Mouse (Mus musculus): ENCODE data around the gene Pcsk2. TPM values are rescaled to one million over a fixed set of nuclear protein-coding genes. Genes with fewer than 3 reads are reported as not detected.

Gene Pcsk2
- polyA plus RNA-seq, 1 experiment from 2014 or later: 0.05 TPM

DNA sequence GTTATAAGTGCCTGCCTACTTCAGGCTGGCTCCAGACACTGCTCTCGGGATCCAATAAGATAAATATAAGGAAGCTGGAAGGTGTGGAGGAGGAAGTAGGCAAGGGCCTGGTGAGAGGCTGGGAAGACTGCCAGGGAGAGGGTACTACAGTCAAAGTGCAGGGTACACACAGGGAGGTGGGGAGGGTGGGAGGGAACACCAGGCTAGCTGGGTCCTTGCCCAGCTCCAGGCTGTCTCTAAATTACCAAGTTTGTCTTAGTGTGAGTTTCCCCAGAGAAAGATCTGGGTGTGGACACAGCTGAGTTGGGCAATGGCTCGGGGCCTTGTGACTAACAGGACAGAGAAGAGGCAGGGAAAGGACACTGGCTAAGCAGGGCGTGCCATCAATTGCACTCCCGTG, 300.8 kb downstream of the Pcsk2 start:
- WGBS (ENCODE audit: insufficient replicate concordance): 38% methylated on average over 4 of the region's 4 CpGs
- no peak overlapping the region for H3K4me3 ChIP-seq (ENCODE audit: low read depth, low read length)
- H3K27me3 ChIP-seq (ENCODE audit: control insufficient read depth, insufficient read depth, low read depth, low read length): no peaks in the 10 kb centered on the region
- no peaks in the 10 kb centered on the region; the same call in 1 of the 2 replicates for H3K4me1 ChIP-seq (ENCODE audit: control insufficient read depth, low read depth, low read length)
- no peak overlapping the region for H3K27ac ChIP-seq (ENCODE audit: low read length)
- ATAC-seq (ENCODE audit: low read depth): peak; percentile 30; the same call in 1 of the 2 replicates
- no peak overlapping the region for H3K9ac ChIP-seq (ENCODE audit: low read depth, low read length)
- no peaks in the 10 kb centered on the region for H3K9me3 ChIP-seq (replicated peaks; ENCODE audit: control insufficient read depth, low read length)
- no peak overlapping the region for H3K4me2 ChIP-seq (ENCODE audit: low read depth, low read length)
- no peaks in the 10 kb centered on the region for H3K36me3 ChIP-seq (ENCODE audit: control insufficient read depth, insufficient read depth)

DNA sequence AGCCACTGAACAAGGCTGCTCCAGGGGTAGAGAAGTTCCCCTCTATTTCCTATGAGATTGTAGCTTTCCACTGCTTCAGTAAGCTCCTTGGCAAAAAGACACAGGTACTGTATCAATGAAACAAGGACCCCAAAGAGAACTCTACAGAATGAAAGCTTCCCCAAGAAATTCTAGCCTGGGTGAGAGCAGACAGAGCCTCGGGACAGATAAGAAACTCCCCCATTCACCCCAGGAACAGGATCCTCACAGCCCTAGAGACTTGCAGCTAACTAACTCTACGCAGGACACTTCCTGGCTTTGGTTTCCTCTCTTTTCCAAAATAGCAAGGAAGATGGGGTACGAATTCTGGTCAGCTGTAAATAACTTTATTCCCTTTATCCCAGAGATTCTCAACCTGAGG, 301.3 kb downstream of the Pcsk2 start:
- ATAC-seq (ENCODE audit: low read depth): no peak

GRCm38 (mm10) chr2:143851354-143852221, 305.6 kb downstream of the Pcsk2 start:
- 61% methylated on average over 12 of the region's 12 CpGs for WGBS (ENCODE audit: insufficient replicate concordance)
- no peaks in the 10 kb centered on the region for H3K36me3 ChIP-seq (ENCODE audit: control insufficient read depth, insufficient read depth)
- H3K4me2 ChIP-seq (ENCODE audit: low read depth, low read length): no peak overlapping the region
- no peak for ATAC-seq (ENCODE audit: low read depth)
- no peaks in the 10 kb centered on the region for H3K9me3 ChIP-seq (replicated peaks; ENCODE audit: control insufficient read depth, low read length)
- no peaks in the 10 kb centered on the region for H3K27me3 ChIP-seq (ENCODE audit: control insufficient read depth, insufficient read depth, low read depth, low read length)
- no peak overlapping the region for H3K4me3 ChIP-seq (ENCODE audit: low read depth, low read length)
- H3K4me1 ChIP-seq (ENCODE audit: control insufficient read depth, low read depth, low read length): no peaks in the 10 kb centered on the region; the same call in 1 of the 2 replicates
- H3K9ac ChIP-seq (ENCODE audit: low read depth, low read length): no peak overlapping the region
- H3K27ac ChIP-seq (ENCODE audit: low read length): no peak overlapping the region

More for the DNA sequence above, 301.3 kb downstream of the Pcsk2 start:
- WGBS (ENCODE audit: insufficient replicate concordance): 26% methylated on average over 3 of the region's 3 CpGs
- Histone ChIP-seq H3K9ac (ENCODE audit: low read depth, low read length) (no peak overlapping the region), H3K4me2 (ENCODE audit: low read depth, low read length) (no peak overlapping the region), H3K27me3 (ENCODE audit: control insufficient read depth, insufficient read depth, low read depth, low read length) (no peaks in the 10 kb centered on the region), H3K4me3 (ENCODE audit: low read depth, low read length) (no peak overlapping the region), H3K36me3 (ENCODE audit: control insufficient read depth, insufficient read depth) (no peaks in the 10 kb centered on the region), H3K4me1 (ENCODE audit: control insufficient read depth, low read depth, low read length) (no peaks in the 10 kb centered on the region; the same call in 1 of the 2 replicates), H3K27ac (ENCODE audit: low read length) (no peak overlapping the region), H3K9me3 (replicated peaks; ENCODE audit: control insufficient read depth, low read length) (no peaks in the 10 kb centered on the region)

GRCm38 (mm10) chr2:143852295-143853275, 306.6 kb downstream of the Pcsk2 start:
- Histone ChIP-seq H3K9me3 (replicated peaks; ENCODE audit: control insufficient read depth, low read length) (no peaks in the 10 kb centered on the region), H3K27me3 (ENCODE audit: control insufficient read depth, insufficient read depth, low read depth, low read length) (no peaks in the 10 kb centered on the region), H3K4me2 (ENCODE audit: low read depth, low read length) (no peak overlapping the region), H3K4me3 (ENCODE audit: low read depth, low read length) (no peak overlapping the region), H3K36me3 (ENCODE audit: control insufficient read depth, insufficient read depth) (no peaks in the 10 kb centered on the region), H3K4me1 (ENCODE audit: control insufficient read depth, low read depth, low read length) (no peaks in the 10 kb centered on the region; the same call in 1 of the 2 replicates), H3K9ac (ENCODE audit: low read depth, low read length) (no peak overlapping the region), H3K27ac (ENCODE audit: low read length) (no peak overlapping the region)
- no peak for ATAC-seq (ENCODE audit: low read depth)
- 40% methylated on average over 18 of the region's 18 CpGs for WGBS (ENCODE audit: insufficient replicate concordance)

DNA sequence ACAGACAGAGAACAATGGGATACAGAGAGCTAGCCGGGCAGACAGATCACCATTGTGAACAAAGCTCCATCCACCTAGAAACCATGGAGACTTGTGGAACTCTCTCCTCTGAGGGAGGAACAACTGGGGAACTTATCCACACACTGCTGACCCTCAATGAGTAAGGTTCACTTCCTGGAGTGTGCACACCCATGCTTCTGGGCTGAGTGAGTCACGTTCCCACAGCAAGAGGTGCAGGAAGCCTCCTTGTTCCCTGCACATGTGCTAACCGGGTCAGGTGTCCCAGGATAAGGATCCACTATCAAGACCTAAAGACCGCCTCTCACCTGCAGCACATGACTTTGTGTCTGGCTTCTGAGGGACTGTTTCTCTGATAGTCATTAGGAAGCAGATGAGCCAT, 307.5 kb downstream of the Pcsk2 start:
- Histone ChIP-seq H3K27me3 (ENCODE audit: control insufficient read depth, insufficient read depth, low read depth, low read length) (no peaks in the 10 kb centered on the region), H3K4me2 (ENCODE audit: low read depth, low read length) (no peak overlapping the region), H3K9me3 (replicated peaks; ENCODE audit: control insufficient read depth, low read length) (no peaks in the 10 kb centered on the region), H3K4me3 (ENCODE audit: low read depth, low read length) (no peak overlapping the region), H3K27ac (ENCODE audit: low read length) (no peak overlapping the region), H3K36me3 (ENCODE audit: control insufficient read depth, insufficient read depth) (no peaks in the 10 kb centered on the region), H3K9ac (ENCODE audit: low read depth, low read length) (no peak overlapping the region), H3K4me1 (ENCODE audit: control insufficient read depth, low read depth, low read length) (no peaks in the 10 kb centered on the region; the same call in 1 of the 2 replicates)
- ATAC-seq (ENCODE audit: low read depth): no peak
- WGBS (ENCODE audit: insufficient replicate concordance): 54% methylated on average over 4 of the region's 4 CpGs

DNA sequence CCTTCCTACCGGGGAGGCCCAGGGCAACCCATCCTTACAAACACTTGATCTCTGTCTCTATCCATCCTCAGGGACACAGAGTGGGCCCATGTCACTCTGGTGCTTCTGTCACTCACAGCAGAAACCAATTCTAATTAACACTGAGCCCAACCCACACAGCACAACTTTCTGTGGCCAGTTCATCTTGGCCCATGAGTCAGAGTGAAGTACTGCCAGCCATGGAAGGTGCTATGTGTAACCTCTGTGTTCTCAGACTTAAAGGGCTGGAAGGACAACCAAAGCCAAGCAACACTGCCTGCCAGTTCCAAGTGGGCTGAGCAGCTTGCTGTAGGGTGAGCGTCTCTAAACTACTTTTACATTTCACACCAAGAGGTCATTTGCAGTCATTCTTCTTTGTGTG, 313.2 kb downstream of the Pcsk2 start:
- Histone ChIP-seq H3K9ac (ENCODE audit: low read depth, low read length) (no peak overlapping the region), H3K4me1 (ENCODE audit: control insufficient read depth, low read depth, low read length) (no peaks in the 10 kb centered on the region), H3K36me3 (ENCODE audit: control insufficient read depth, insufficient read depth) (no peaks in the 10 kb centered on the region), H3K4me3 (ENCODE audit: low read depth, low read length) (no peak overlapping the region), H3K27ac (ENCODE audit: low read length) (no peak overlapping the region), H3K9me3 (replicated peaks; ENCODE audit: control insufficient read depth, low read length) (no peaks in the 10 kb centered on the region), H3K27me3 (ENCODE audit: control insufficient read depth, insufficient read depth, low read depth, low read length) (peaks cover 20% of the 10 kb centered on the region), H3K4me2 (ENCODE audit: low read depth, low read length) (no peak overlapping the region)
- WGBS (ENCODE audit: insufficient replicate concordance): 72% methylated on average over 2 of the region's 2 CpGs
- ATAC-seq (ENCODE audit: low read depth): no peak

- no peaks in the 10 kb centered on the region; the same call in 1 of the 2 replicates for H3K4me1 ChIP-seq (ENCODE audit: control insufficient read depth, low read depth, low read length)
- H3K36me3 ChIP-seq (ENCODE audit: control insufficient read depth, insufficient read depth): no peaks in the 10 kb centered on the region
- peaks cover 20% of the 10 kb centered on the region for H3K27me3 ChIP-seq (ENCODE audit: control insufficient read depth, insufficient read depth, low read depth, low read length)
- H3K27ac ChIP-seq (ENCODE audit: low read length): no peak within 1 kb of the TSS
- H3K4me2 ChIP-seq (ENCODE audit: low read depth, low read length): peak within 1 kb of the TSS; percentile 68
- WGBS (ENCODE audit: insufficient replicate concordance): 5% methylated on average over 86 of the region's 86 CpGs
- H3K4me3 ChIP-seq (ENCODE audit: low read depth, low read length): peak within 1 kb of the TSS; percentile 50
- H3K9ac ChIP-seq (ENCODE audit: low read depth, low read length): peak within 1 kb of the TSS; percentile 41; the same call in 1 of the 2 replicates
- ATAC-seq (ENCODE audit: low read depth): peak; percentile 68
- H3K9me3 ChIP-seq (replicated peaks; ENCODE audit: control insufficient read depth, low read length): no peaks in the 10 kb centered on the region
Measured at GRCm38 (mm10) chr2:143862484-143863231, 316.7 kb downstream of the Pcsk2 start, which contains the start of gene Bfsp1. TSS of gene Bfsp1 (minus strand) at chr2:143863173.

- Histone ChIP-seq H3K27me3 (ENCODE audit: control insufficient read depth, insufficient read depth, low read depth, low read length) (peaks cover 20% of the 10 kb centered on the region), H3K4me1 (ENCODE audit: control insufficient read depth, low read depth, low read length) (no peaks in the 10 kb centered on the region; the same call in 1 of the 2 replicates), H3K4me3 (ENCODE audit: low read depth, low read length) (no peak overlapping the region), H3K9ac (ENCODE audit: low read depth, low read length) (no peak overlapping the region), H3K36me3 (ENCODE audit: control insufficient read depth, insufficient read depth) (no peaks in the 10 kb centered on the region), H3K27ac (ENCODE audit: low read length) (no peak overlapping the region), H3K9me3 (replicated peaks; ENCODE audit: control insufficient read depth, low read length) (no peaks in the 10 kb centered on the region), H3K4me2 (ENCODE audit: low read depth, low read length) (no peak overlapping the region)
- 48% methylated on average over 8 of the region's 8 CpGs for WGBS (ENCODE audit: insufficient replicate concordance)
- ATAC-seq (ENCODE audit: low read depth): no peak
Measured at GRCm38 (mm10) chr2:143864600-143864999, 318.6 kb downstream of the Pcsk2 start.

Measured in liver, embryonic 16.5 days (tissue).